In genomic region chr2:34355801-34356211, GRCm38 (mm10) we compare ENCODE assay signal across 13 mouse cellular contexts. TPM values are rescaled to one million over a fixed set of nuclear protein-coding genes. Genes with fewer than 3 reads are reported as not detected.
DNase-seq lines count a peak whose midpoint lies in the region; ATAC-seq and TF ChIP-seq lines count a peak whose summit lies in the region.
"Had no signal": no experiment of that assay in that cellular context is flagged by ENCODE, and none has a peak within 500 bp of the region (broad histone marks: within the 10 kb centered on the region; RNA-seq: fewer than 3 reads in every experiment).

No protein-coding gene starts in this region.

- no peak for DNase-seq in heart, postnatal 36 days
- DNase-seq in MN1 (ENCODE audit: low spot score): peak; percentile 47
- no peak for DNase-seq in midbrain, postnatal 0 days (ENCODE audit: low spot score)
- no peak for DNase-seq in layer of hippocampus, postnatal 10 days (ENCODE audit: low spot score in 2 of 2)
- DNase-seq in ovary, adult 18-20 months (ENCODE audit: low spot score): no peak
- no peak for DNase-seq in left cerebral cortex, postnatal 36 days (ENCODE audit: low spot score in 2 of 2)
- DNase-seq: liver, embryonic 13.5 days; right cerebral cortex, adult 18-20 months had no signal

- H3K9me3 ChIP-seq in heart, embryonic 13.5 days: no peaks in the 10 kb centered on the region
- no peaks in the 10 kb centered on the region for H3K9me3 ChIP-seq in embryonic facial prominence, embryonic 15.5 days (replicated peaks)
- H3K9me3 ChIP-seq in midbrain, postnatal 0 days (ENCODE audit: low read length): no peaks in the 10 kb centered on the region
- H3K9me3 ChIP-seq: liver, embryonic 13.5 days had no signal

- no peak overlapping the region for H3K4me3 ChIP-seq in heart, embryonic 13.5 days
- no peak overlapping the region for H3K4me3 ChIP-seq in embryonic facial prominence, embryonic 15.5 days (replicated peaks)
- no peak overlapping the region for H3K4me3 ChIP-seq in midbrain, postnatal 0 days (ENCODE audit: low read depth, low read length)
- H3K4me3 ChIP-seq: liver, embryonic 13.5 days had no signal

- no peak overlapping the region for H3K9ac ChIP-seq in heart, embryonic 13.5 days
- H3K9ac ChIP-seq in embryonic facial prominence, embryonic 15.5 days: no peak overlapping the region
- peak overlapping the region; percentile 46; the same call in 1 of the 2 replicates for H3K9ac ChIP-seq in midbrain, postnatal 0 days (replicated peaks; ENCODE audit: low read length, poor library complexity, severe bottlenecking)
- H3K9ac ChIP-seq: liver, embryonic 13.5 days had no signal

- H3K27me3 ChIP-seq in heart, embryonic 13.5 days (replicated peaks): no peaks in the 10 kb centered on the region
- H3K27me3 ChIP-seq in embryonic facial prominence, embryonic 15.5 days: no peaks in the 10 kb centered on the region
- H3K27me3 ChIP-seq in midbrain, postnatal 0 days (ENCODE audit: insufficient read depth, low read length): no peaks in the 10 kb centered on the region
- H3K27me3 ChIP-seq: CH12.LX; liver, embryonic 13.5 days had no signal

- H3K27ac ChIP-seq in heart, embryonic 13.5 days (replicated peaks): peak overlapping the region; percentile 20; the same call in 1 of the 2 replicates
- H3K27ac ChIP-seq in embryonic facial prominence, embryonic 15.5 days (replicated peaks): 0 out of 2 replicates have a peak overlapping the region, but pooled peaks have one; percentile 17
- H3K27ac ChIP-seq in midbrain, postnatal 0 days (ENCODE audit: low read depth, low read length): peak overlapping the region; percentile 47; the same call in 1 of the 2 replicates
- H3K27ac ChIP-seq: liver, embryonic 13.5 days had no signal

- H3K4me1 ChIP-seq in heart, embryonic 13.5 days: peaks cover 47% of the 10 kb centered on the region
- peaks cover 17% of the 10 kb centered on the region; the same call in 1 of the 2 replicates for H3K4me1 ChIP-seq in embryonic facial prominence, embryonic 15.5 days
- H3K4me1 ChIP-seq in midbrain, postnatal 0 days (ENCODE audit: insufficient read depth, low read length): peaks cover 9% of the 10 kb centered on the region

- TF ChIP-seq CTCF in midbrain, postnatal 0 days (IDR thresholded peaks at IDR 0.05): no peak

- ATAC-seq in heart, embryonic 13.5 days (ENCODE audit: extremely low read depth, insufficient number of reproducible peaks, low FRiP score, low TSS enrichment): no peak
- peak; percentile 39; the same call in 1 of the 2 replicates for ATAC-seq in embryonic facial prominence, embryonic 15.5 days (ENCODE audit: insufficient number of reproducible peaks, low FRiP score, low TSS enrichment, low read depth)
- no peak for ATAC-seq in midbrain, postnatal 0 days (ENCODE audit: low FRiP score)
- ATAC-seq: intestine, postnatal 0 days had no signal

- no peak overlapping the region for H3K4me2 ChIP-seq in heart, embryonic 13.5 days
- H3K4me2 ChIP-seq in embryonic facial prominence, embryonic 15.5 days (replicated peaks): no peak overlapping the region
- H3K4me2 ChIP-seq in midbrain, postnatal 0 days (ENCODE audit: low read depth, low read length, poor library complexity, severe bottlenecking): no peak overlapping the region
- H3K4me2 ChIP-seq: heart, embryonic 11.5 days; liver, embryonic 13.5 days had no signal

- intact Hi-C loops in heart, postnatal 36 days (cut with DNase I): no loop called here
- intact Hi-C loops in left cerebral cortex, postnatal 36 days (cut with DNase I): no loop called here

- no peaks in the 10 kb centered on the region for H3K36me3 ChIP-seq in heart, embryonic 13.5 days
- no peaks in the 10 kb centered on the region for H3K36me3 ChIP-seq in embryonic facial prominence, embryonic 15.5 days
- H3K36me3 ChIP-seq in midbrain, postnatal 0 days (ENCODE audit: insufficient read depth, low read length): no peaks in the 10 kb centered on the region
- H3K36me3 ChIP-seq: liver, embryonic 13.5 days had no signal

- WGBS in heart, embryonic 13.5 days: 68% methylated on average over 7 of the region's 7 CpGs
- 53% methylated on average over 7 of the region's 7 CpGs for WGBS in embryonic facial prominence, embryonic 15.5 days
- WGBS in midbrain, postnatal 0 days: 35% methylated on average over 7 of the region's 7 CpGs

RNA-seq across cellular contexts. Expression of gene Pbx3, which starts 17.1 kb away (rescaled TPM):
- 19.1 and 20.4 TPM in 2 replicates for polyA plus RNA-seq in heart, embryonic 13.5 days (2015; fragmentation: Nextera tagmentation; extraction: Ambion mirVana)
- total RNA-seq in heart, postnatal 36 days (2021): 1 to 10 TPM; 8.6 to 9.0 TPM
- polyA plus RNA-seq in embryonic facial prominence, embryonic 15.5 days (2015; fragmentation: Nextera tagmentation; extraction: Ambion mirVana): 21.1 and 21.6 TPM in 2 replicates
- 105 and 117 TPM in 2 replicates for total RNA-seq in midbrain, postnatal 0 days (2014; rRNA removed)
- 62.3 and 68.3 TPM in 2 replicates for polyA plus RNA-seq in midbrain, postnatal 0 days (2015; fragmentation: Nextera tagmentation; extraction: Ambion mirVana)
- 10 to 100 TPM; 10.2 to 12.2 TPM for total RNA-seq in layer of hippocampus, postnatal 10 days (2021)
- total RNA-seq in left cerebral cortex, postnatal 36 days (2021): 10 to 100 TPM; 10.5 to 19.7 TPM

RNA-seq across cellular contexts. Expression of gene Mapkap1, which starts 50.8 kb away (rescaled TPM):
- polyA plus RNA-seq in heart, embryonic 13.5 days (2015; fragmentation: Nextera tagmentation; extraction: Ambion mirVana): 54.5 and 63.3 TPM in 2 replicates
- total RNA-seq in heart, postnatal 36 days (2021): 10 to 100 TPM; 57.3 to 73.2 TPM
- 103 and 104 TPM in 2 replicates for polyA plus RNA-seq in embryonic facial prominence, embryonic 15.5 days (2015; fragmentation: Nextera tagmentation; extraction: Ambion mirVana)
- total RNA-seq in midbrain, postnatal 0 days (2014; rRNA removed): 101 and 121 TPM in 2 replicates
- polyA plus RNA-seq in midbrain, postnatal 0 days (2015; fragmentation: Nextera tagmentation; extraction: Ambion mirVana): 73.5 and 83.0 TPM in 2 replicates
- 10 to 100 TPM; 76.3 to 81.4 TPM for total RNA-seq in layer of hippocampus, postnatal 10 days (2021)
- total RNA-seq in left cerebral cortex, postnatal 36 days (2021): 10 to 100 TPM; 65.2 to 67.8 TPM
